Mouse (Mus musculus): ENCODE measurements around the gene Krtap7-1.

DNA sequence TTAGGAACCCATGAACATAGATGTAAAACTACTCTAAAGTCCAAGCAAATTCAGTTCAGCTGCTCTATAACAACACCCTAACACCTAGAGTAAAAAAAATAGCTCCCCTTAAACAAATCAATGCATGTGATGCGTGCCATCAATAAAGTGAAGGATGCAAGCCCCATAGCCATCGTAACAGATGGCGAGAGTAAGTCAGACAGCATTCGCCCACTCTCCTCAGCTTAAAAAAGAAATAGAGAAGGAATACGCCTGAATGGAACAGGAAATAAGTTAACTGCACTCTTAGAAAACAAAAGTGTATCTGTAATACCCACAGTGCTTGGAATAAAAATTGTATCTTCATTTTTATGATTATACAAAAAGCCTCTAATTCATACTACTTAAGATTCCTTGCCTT is 11.1 kb downstream of the Krtap7-1 start:
- TF ChIP-seq CTCF (IDR thresholded peaks at IDR 0.05; ENCODE audit: control insufficient read depth, insufficient read depth, insufficient read length) (no peak), FOSL1 (IDR thresholded peaks at IDR 0.05; ENCODE audit: insufficient read depth, low read length, poor library complexity, severe bottlenecking) (no peak), USF1 (IDR thresholded peaks at IDR 0.05; ENCODE audit: low read depth) (no peak), MYOG (IDR thresholded peaks at IDR 0.05; ENCODE audit: control insufficient read depth, extremely low read depth, insufficient read length) (no peak), MAX (IDR thresholded peaks at IDR 0.05) (no peak), CEBPB (IDR thresholded peaks at IDR 0.05; ENCODE audit: low read depth) (no peak)
